Mouse (Mus musculus): ENCODE results near the gene Rdh19. TPM values are rescaled to one million over a fixed set of nuclear protein-coding genes. Genes with fewer than 3 reads are reported as not detected.

Rdh19 gene
- polyA plus RNA-seq, 1 experiment: not detected

Other genes with a start within 250 kb of the Rdh19 start
- 118 and 125 TPM in 2 replicates for gene Lrp1, start 228.8 kb upstream of the Rdh19 start, polyA plus RNA-seq (2012; rRNA removed)
- gene Stat6, start 206.9 kb upstream of the Rdh19 start, polyA plus RNA-seq (2012; rRNA removed): 67.5 and 122 TPM in 2 replicates
- 4.1 and 4.8 TPM in 2 replicates for gene Nemp1, start 183.0 kb upstream of the Rdh19 start, polyA plus RNA-seq (2012; rRNA removed)
- 9.9 and 19.4 TPM in 2 replicates for gene Nab2, start 181.4 kb upstream of the Rdh19 start, polyA plus RNA-seq (2012; rRNA removed)
- 479 and 710 TPM in 2 replicates for gene Myo1a, start 144.8 kb upstream of the Rdh19 start, polyA plus RNA-seq (2012; rRNA removed)
- gene Tac2, start 125.5 kb upstream of the Rdh19 start, polyA plus RNA-seq (2012; rRNA removed): 0.19 and 0.36 TPM in 2 replicates
- gene Zbtb39, start 110.4 kb upstream of the Rdh19 start, polyA plus RNA-seq (2012; rRNA removed): 6.1 and 9.4 TPM in 2 replicates
- gene Gpr182, start 98.2 kb upstream of the Rdh19 start, polyA plus RNA-seq (2012; rRNA removed): 1.2 and 1.3 TPM in 2 replicates
- gene Rdh1, start 90.2 kb upstream of the Rdh19 start, polyA plus RNA-seq (2012; rRNA removed): 0.23 and 0.78 TPM in 2 replicates
- 1.1 TPM in 1 of 2 replicates, not detected in the other for gene Rdh16f1, start 90.1 kb upstream of the Rdh19 start, polyA plus RNA-seq (2012; rRNA removed)
- gene Rdh9, start 73.5 kb upstream of the Rdh19 start, polyA plus RNA-seq (2012; rRNA removed): 31.1 and 52.7 TPM in 2 replicates
- gene Rdh16, start 48.8 kb upstream of the Rdh19 start, polyA plus RNA-seq (2012; rRNA removed): 4.0 and 6.6 TPM in 2 replicates
- gene Rdh16f2, start 16.5 kb downstream of the Rdh19 start, polyA plus RNA-seq (2012; rRNA removed): 0.68 and 2.2 TPM in 2 replicates
- 4.1 and 38.5 TPM in 2 replicates for gene Rdh7, start 38.9 kb downstream of the Rdh19 start, polyA plus RNA-seq (2012; rRNA removed)
- 0.04 and 0.19 TPM in 2 replicates for gene Sdr9c7, start 48.6 kb downstream of the Rdh19 start, polyA plus RNA-seq (2012; rRNA removed)
- gene Hsd17b6, start 157.7 kb downstream of the Rdh19 start, polyA plus RNA-seq (2012; rRNA removed): 3.7 and 60.7 TPM in 2 replicates
- gene Prim1, start 165.2 kb downstream of the Rdh19 start, polyA plus RNA-seq (2012; rRNA removed): 6.6 and 8.8 TPM in 2 replicates
- 170 and 205 TPM in 2 replicates for gene Naca, start 185.6 kb downstream of the Rdh19 start, polyA plus RNA-seq (2012; rRNA removed)
- 23.0 and 23.4 TPM in 2 replicates for gene Ptges3, start 209.0 kb downstream of the Rdh19 start, polyA plus RNA-seq (2012; rRNA removed)
- gene Atp5b, start 233.3 kb downstream of the Rdh19 start, polyA plus RNA-seq (2012; rRNA removed): 3,352 and 4,281 TPM in 2 replicates
- 22.7 and 36.6 TPM in 2 replicates for gene Baz2a, start 241.6 kb downstream of the Rdh19 start, polyA plus RNA-seq (2012; rRNA removed)